Mouse (Mus musculus): ENCODE results near the gene Pfkfb2. TPM values are rescaled to one million over a fixed set of nuclear protein-coding genes. Genes with fewer than 3 reads are reported as not detected.
"Not testable (repeated sequence)": the region's sequence is repeated elsewhere in the genome, so short reads cannot be mapped to it uniquely, and the experiment has no call there.

The Pfkfb2 gene
- total and polyA plus RNA-seq, 3 experiments = 12.5 to 53.0 (median 42.4) TPM

- no peak for DNase-seq (ENCODE audit: low spot score)
- Histone ChIP-seq H3K9me3 (replicated peaks) (no peaks in the 10 kb centered on the region), H3K4me1 (ENCODE audit: insufficient read depth, low read depth, low read length) (no peaks in the 10 kb centered on the region), H3K36me3 (replicated peaks) (peaks cover 88% of the 10 kb centered on the region), H3K27me3 (ENCODE audit: insufficient read depth, low read length) (no peaks in the 10 kb centered on the region), H3K4me3 (ENCODE audit: low read depth, low read length) (no peak overlapping the region)
- no peak for TF ChIP-seq POLR2AphosphoS5 (IDR thresholded peaks at IDR 0.05; ENCODE audit: insufficient replicate concordance, low read depth, low read length)
- no peak for TF ChIP-seq GATA1 (IDR thresholded peaks at IDR 0.05; ENCODE audit: borderline replicate concordance, low read length)
- TF ChIP-seq CTCF (IDR thresholded peaks at IDR 0.05; ENCODE audit: low read depth, low read length) = no peak
- TF ChIP-seq GATA2 (IDR thresholded peaks at IDR 0.05; ENCODE audit: borderline replicate concordance, low read depth, low read length) = no peak
- no peak for TF ChIP-seq TAL1 (conservative IDR thresholded peaks at IDR 0.05; ENCODE audit: low read depth, low read length)
- no peak for ATAC-seq (ENCODE audit: extremely low read depth, insufficient number of reproducible peaks, low FRiP score, poor library complexity, severe bottlenecking)
These were observed 30.5 kb downstream of the Pfkfb2 start for GRCm38 (mm10) chr1:130698601-130699000.

GRCm38 (mm10) chr1:130683905-130684304, 45.1 kb downstream of the Pfkfb2 start:
- Histone ChIP-seq H3K9me3 (replicated peaks) (no peaks in the 10 kb centered on the region), H3K36me3 (replicated peaks) (no peaks in the 10 kb centered on the region), H3K4me1 (ENCODE audit: insufficient read depth, low read depth, low read length) (peaks cover 4% of the 10 kb centered on the region; the same call in 1 of the 2 replicates), H3K4me3 (ENCODE audit: low read depth, low read length) (no peak overlapping the region), H3K27me3 (ENCODE audit: insufficient read depth, low read length) (peaks cover 20% of the 10 kb centered on the region)
- no peak for TF ChIP-seq GATA1 (IDR thresholded peaks at IDR 0.05; ENCODE audit: borderline replicate concordance, low read length)
- TF ChIP-seq CTCF (IDR thresholded peaks at IDR 0.05; ENCODE audit: low read depth, low read length) = no peak
- TF ChIP-seq GATA2 (IDR thresholded peaks at IDR 0.05; ENCODE audit: borderline replicate concordance, low read depth, low read length) = no peak
- TF ChIP-seq TAL1 (conservative IDR thresholded peaks at IDR 0.05; ENCODE audit: low read depth, low read length) = no peak
- no peak for TF ChIP-seq POLR2AphosphoS5 (IDR thresholded peaks at IDR 0.05; ENCODE audit: insufficient replicate concordance, low read depth, low read length)
- DNase-seq (ENCODE audit: low spot score) = no peak
- no peak for ATAC-seq (ENCODE audit: extremely low read depth, insufficient number of reproducible peaks, low FRiP score, poor library complexity, severe bottlenecking)

- TF ChIP-seq GATA1 (IDR thresholded peaks at IDR 0.05; ENCODE audit: borderline replicate concordance, low read length) (no peak), GATA2 (IDR thresholded peaks at IDR 0.05; ENCODE audit: borderline replicate concordance, low read depth, low read length) (no peak), POLR2AphosphoS5 (IDR thresholded peaks at IDR 0.05; ENCODE audit: insufficient replicate concordance, low read depth, low read length) (no peak), CTCF (IDR thresholded peaks at IDR 0.05; ENCODE audit: low read depth, low read length) (no peak), TAL1 (conservative IDR thresholded peaks at IDR 0.05; ENCODE audit: low read depth, low read length) (no peak)
- ATAC-seq (ENCODE audit: extremely low read depth, insufficient number of reproducible peaks, low FRiP score, poor library complexity, severe bottlenecking) (no peak), DNase-seq (ENCODE audit: low spot score) (no peak)
- peaks cover 4% of the 10 kb centered on the region; the same call in 1 of the 2 replicates for H3K4me1 ChIP-seq (ENCODE audit: insufficient read depth, low read depth, low read length)
- no peak overlapping the region for H3K4me3 ChIP-seq (ENCODE audit: low read depth, low read length)
- H3K9me3 ChIP-seq (replicated peaks) = no peaks in the 10 kb centered on the region
- H3K36me3 ChIP-seq (replicated peaks) = no peaks in the 10 kb centered on the region
- peaks cover 23% of the 10 kb centered on the region for H3K27me3 ChIP-seq (ENCODE audit: insufficient read depth, low read length)
These were observed 47.2 kb downstream of the Pfkfb2 start for GRCm38 (mm10) chr1:130681656-130682413.

GRCm38 (mm10) chr1:130681075-130681474, 48.0 kb downstream of the Pfkfb2 start:
- ATAC-seq (ENCODE audit: extremely low read depth, insufficient number of reproducible peaks, low FRiP score, poor library complexity, severe bottlenecking) (no peak), DNase-seq (ENCODE audit: low spot score) (no peak)
- H3K36me3 ChIP-seq (replicated peaks) = no peaks in the 10 kb centered on the region
- no peak overlapping the region for H3K4me3 ChIP-seq (ENCODE audit: low read depth, low read length)
- TF ChIP-seq POLR2AphosphoS5 (IDR thresholded peaks at IDR 0.05; ENCODE audit: insufficient replicate concordance, low read depth, low read length) (no peak), CTCF (IDR thresholded peaks at IDR 0.05; ENCODE audit: low read depth, low read length) (no peak), GATA1 (IDR thresholded peaks at IDR 0.05; ENCODE audit: borderline replicate concordance, low read length) (no peak), GATA2 (IDR thresholded peaks at IDR 0.05; ENCODE audit: borderline replicate concordance, low read depth, low read length) (no peak), TAL1 (conservative IDR thresholded peaks at IDR 0.05; ENCODE audit: low read depth, low read length) (no peak)
- H3K9me3 ChIP-seq (replicated peaks) = no peaks in the 10 kb centered on the region
- peaks cover 23% of the 10 kb centered on the region for H3K27me3 ChIP-seq (ENCODE audit: insufficient read depth, low read length)
- H3K4me1 ChIP-seq (ENCODE audit: insufficient read depth, low read depth, low read length) = peaks cover 4% of the 10 kb centered on the region; the same call in 1 of the 2 replicates

- Histone ChIP-seq H3K36me3 (replicated peaks) (no peaks in the 10 kb centered on the region), H3K4me1 (ENCODE audit: insufficient read depth, low read depth, low read length) (no peaks in the 10 kb centered on the region), H3K9me3 (replicated peaks) (no peaks in the 10 kb centered on the region), H3K27me3 (ENCODE audit: insufficient read depth, low read length) (peaks cover 31% of the 10 kb centered on the region), H3K4me3 (ENCODE audit: low read depth, low read length) (no peak overlapping the region)
- ATAC-seq (ENCODE audit: extremely low read depth, insufficient number of reproducible peaks, low FRiP score, poor library complexity, severe bottlenecking) = no peak
- TF ChIP-seq GATA2 (IDR thresholded peaks at IDR 0.05; ENCODE audit: borderline replicate concordance, low read depth, low read length) (no peak), POLR2AphosphoS5 (IDR thresholded peaks at IDR 0.05; ENCODE audit: insufficient replicate concordance, low read depth, low read length) (no peak), TAL1 (conservative IDR thresholded peaks at IDR 0.05; ENCODE audit: low read depth, low read length) (no peak), GATA1 (IDR thresholded peaks at IDR 0.05; ENCODE audit: borderline replicate concordance, low read length) (no peak), CTCF (IDR thresholded peaks at IDR 0.05; ENCODE audit: low read depth, low read length) (no peak)
- no peak for DNase-seq (ENCODE audit: low spot score)
These were observed 50.5 kb downstream of the Pfkfb2 start for GRCm38 (mm10) chr1:130678551-130678950.

- not testable (repeated sequence) for H3K4me3 ChIP-seq (ENCODE audit: low read depth, low read length); H3K36me3 ChIP-seq (replicated peaks); H3K4me1 ChIP-seq (ENCODE audit: insufficient read depth, low read depth, low read length); ATAC-seq (ENCODE audit: extremely low read depth, insufficient number of reproducible peaks, low FRiP score, poor library complexity, severe bottlenecking); DNase-seq (ENCODE audit: low spot score); H3K9me3 ChIP-seq (replicated peaks)
- H3K27me3 ChIP-seq (ENCODE audit: insufficient read depth, low read length) = peaks cover 14% of the 10 kb centered on the region
These were observed 65.5 kb downstream of the Pfkfb2 start for GRCm38 (mm10) chr1:130663576-130663975.
